Mouse (Mus musculus) C2C12 (cell line): ENCODE results near the gene Nr1d1.

Source experiments
- CTCF ChIP-seq: IDR thresholded peaks from one replicate; pipeline ENCODE4 v1.5.1; 2011; ENCODE audit not compliant: control insufficient read depth, insufficient read depth, insufficient read length
- MAX ChIP-seq: IDR thresholded peaks from one replicate; pipeline ENCODE4 v1.6.1; 2011; ENCODE audit warnings: mild to moderate bottlenecking, control low read depth
- MYOD1 ChIP-seq: IDR thresholded peaks from one replicate; pipeline ENCODE4 v1.6.1; 2011; ENCODE audit warnings: low read depth; ENCODE audit not compliant: control insufficient read depth, insufficient read length
- MYOG ChIP-seq: IDR thresholded peaks from one replicate; pipeline ENCODE4 v1.6.1; 2011; ENCODE audit not compliant: control insufficient read depth, insufficient read length; ENCODE audit errors: extremely low read depth

GRCm38 (mm10) chr11:98784139-98784538 is 9.0 kb upstream of the Nr1d1 start:
- TF ChIP-seq CTCF = no peak
- no peak for TF ChIP-seq MAX
- no peak for TF ChIP-seq MYOD1
- TF ChIP-seq MYOG = no peak
